ENCODE assay signal across 8 mouse cellular contexts in the genomic region with DNA sequence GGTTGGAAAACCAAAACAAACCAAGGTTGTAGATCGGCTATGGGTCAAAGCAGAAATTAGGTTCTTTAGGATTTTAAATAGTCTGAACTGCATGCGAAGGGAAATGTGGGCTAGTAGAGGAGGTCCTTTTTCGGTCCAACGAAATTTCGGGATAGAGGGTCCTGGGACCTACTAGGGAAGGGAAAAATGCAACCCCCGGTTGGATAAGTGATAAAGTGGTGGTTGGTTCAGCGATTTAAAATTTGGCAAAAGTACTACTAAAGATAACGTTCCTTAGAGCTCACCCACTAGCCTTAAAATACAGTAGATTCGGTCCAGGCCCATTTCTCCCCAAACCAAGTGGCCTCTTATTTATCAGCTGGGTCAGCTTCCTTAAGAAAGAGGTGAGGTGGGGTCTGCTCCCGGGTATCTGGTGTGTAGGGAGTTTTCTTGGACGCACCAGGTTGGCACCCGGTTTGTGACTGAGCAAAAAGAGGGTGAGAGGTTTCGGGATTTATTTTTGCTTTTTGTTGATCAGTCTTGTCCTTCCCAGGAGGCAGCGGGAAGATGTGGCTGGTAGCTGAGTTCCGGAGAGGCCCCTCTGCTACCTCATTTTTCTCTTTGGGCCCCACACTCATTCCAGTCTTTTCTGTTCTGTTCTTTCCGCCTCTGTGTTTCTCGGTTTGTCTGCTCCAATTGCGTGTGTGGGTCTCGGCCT. TPM values are rescaled to one million over a fixed set of nuclear protein-coding genes. Genes with fewer than 3 reads are reported as not detected.
DNase-seq lines count a peak whose midpoint lies in the region; ATAC-seq and TF ChIP-seq lines count a peak whose summit lies in the region.

No protein-coding gene starts in this region.

- no peaks in the 10 kb centered on the region for H3K9me3 ChIP-seq in heart, embryonic 13.5 days
- no peaks in the 10 kb centered on the region for H3K9me3 ChIP-seq in stomach, embryonic 14.5 days (ENCODE audit: control insufficient read depth, low read depth, low read length)
- H3K9me3 ChIP-seq in stomach, postnatal 0 days (ENCODE audit: control insufficient read depth, low read length): no peaks in the 10 kb centered on the region
- no peaks in the 10 kb centered on the region for H3K9me3 ChIP-seq in limb, embryonic 13.5 days

- H3K9ac ChIP-seq in heart, embryonic 13.5 days: no peak overlapping the region
- no peak overlapping the region for H3K9ac ChIP-seq in stomach, embryonic 14.5 days (replicated peaks; ENCODE audit: low read depth, low read length)
- no peak overlapping the region for H3K9ac ChIP-seq in stomach, postnatal 0 days (ENCODE audit: low read length)
- peak overlapping the region; percentile 73 for H3K9ac ChIP-seq in limb, embryonic 13.5 days

- H3K27me3 ChIP-seq in heart, embryonic 13.5 days (replicated peaks): peaks cover 100% of the 10 kb centered on the region
- peaks cover 88% of the 10 kb centered on the region for H3K27me3 ChIP-seq in stomach, embryonic 14.5 days (ENCODE audit: control insufficient read depth, insufficient read depth, low read length)
- peaks cover 46% of the 10 kb centered on the region for H3K27me3 ChIP-seq in stomach, postnatal 0 days (ENCODE audit: control insufficient read depth, insufficient read depth, low read length)
- peaks cover 81% of the 10 kb centered on the region for H3K27me3 ChIP-seq in limb, embryonic 13.5 days

- peaks cover 29% of the 10 kb centered on the region for H3K4me1 ChIP-seq in heart, embryonic 13.5 days
- H3K4me1 ChIP-seq in stomach, embryonic 14.5 days (ENCODE audit: control insufficient read depth, insufficient read depth, low read length): peaks cover 16% of the 10 kb centered on the region; the same call in 1 of the 2 replicates
- peaks cover 5% of the 10 kb centered on the region; the same call in 1 of the 2 replicates for H3K4me1 ChIP-seq in stomach, postnatal 0 days (replicated peaks; ENCODE audit: control insufficient read depth, insufficient read depth)
- peaks cover 68% of the 10 kb centered on the region for H3K4me1 ChIP-seq in limb, embryonic 13.5 days

- TF ChIP-seq EP300 in stomach, postnatal 0 days (optimal IDR thresholded peaks at IDR 0.05): no peak

- H3K4me2 ChIP-seq in heart, embryonic 13.5 days: peak overlapping the region; percentile 61
- H3K4me2 ChIP-seq in stomach, embryonic 14.5 days (replicated peaks; ENCODE audit: low read depth, low read length): 0 out of 2 replicates have a peak overlapping the region, but pooled peaks have one; percentile 4
- H3K4me2 ChIP-seq in stomach, postnatal 0 days (replicated peaks; ENCODE audit: low read depth): no peak overlapping the region
- H3K4me2 ChIP-seq in limb, embryonic 13.5 days (replicated peaks): peak overlapping the region; percentile 82

- TF ChIP-seq CTCF in stomach, postnatal 0 days (IDR thresholded peaks at IDR 0.05; ENCODE audit: low read depth): no peak

- H3K4me3 ChIP-seq in heart, embryonic 13.5 days: peak overlapping the region; percentile 35
- H3K4me3 ChIP-seq in stomach, embryonic 14.5 days (ENCODE audit: low read depth, low read length): no peak overlapping the region
- no peak overlapping the region for H3K4me3 ChIP-seq in stomach, postnatal 0 days (ENCODE audit: low read depth, low read length)
- peak overlapping the region; percentile 70 for H3K4me3 ChIP-seq in limb, embryonic 13.5 days

- DNase-seq in heart, adult 18-20 months: no peak
- DNase-seq in stomach, postnatal 0 days (ENCODE audit: low spot score): no peak
- DNase-seq in right cerebral cortex, adult 18-20 months: no peak
- DNase-seq in frontal cortex, postnatal 25 days (ENCODE audit: low spot score in 2 of 2): no peak

- H3K36me3 ChIP-seq in heart, embryonic 13.5 days: no peaks in the 10 kb centered on the region
- no peaks in the 10 kb centered on the region for H3K36me3 ChIP-seq in stomach, embryonic 14.5 days (ENCODE audit: control insufficient read depth, insufficient read depth, low read length)
- H3K36me3 ChIP-seq in stomach, postnatal 0 days (ENCODE audit: control insufficient read depth, insufficient read depth, low read length): no peaks in the 10 kb centered on the region
- H3K36me3 ChIP-seq in limb, embryonic 13.5 days: peaks cover 9% of the 10 kb centered on the region

- no peak for ATAC-seq in heart, embryonic 13.5 days (ENCODE audit: extremely low read depth, insufficient number of reproducible peaks, low FRiP score, low TSS enrichment)
- ATAC-seq in stomach, embryonic 14.5 days (ENCODE audit: insufficient number of reproducible peaks, insufficient read depth, low FRiP score, low read depth): no peak
- no peak for ATAC-seq in stomach, postnatal 0 days (ENCODE audit: low FRiP score, low TSS enrichment)
- no peak for ATAC-seq in limb, embryonic 13.5 days (ENCODE audit: low FRiP score, low read depth)
- no peak for ATAC-seq in frontal cortex, adult (ENCODE audit: low TSS enrichment)

- no peak overlapping the region for H3K27ac ChIP-seq in heart, embryonic 13.5 days (replicated peaks)
- no peak overlapping the region for H3K27ac ChIP-seq in stomach, embryonic 14.5 days (ENCODE audit: low read length)
- H3K27ac ChIP-seq in stomach, postnatal 0 days (replicated peaks): no peak overlapping the region
- peak overlapping the region; percentile 44; the same call in 1 of the 2 replicates for H3K27ac ChIP-seq in limb, embryonic 13.5 days

- WGBS in heart, embryonic 13.5 days: 1% methylated on average over 19 of the region's 19 CpGs
- WGBS in stomach, embryonic 14.5 days: 3% methylated on average over 19 of the region's 19 CpGs
- WGBS in stomach, postnatal 0 days: 4% methylated on average over 19 of the region's 19 CpGs
- WGBS in limb, embryonic 13.5 days: 8% methylated on average over 19 of the region's 19 CpGs

RNA-seq across cellular contexts. Expression of a gene that starts 16.8 kb away (rescaled TPM):
- polyA plus RNA-seq in heart, embryonic 13.5 days (2015; fragmentation: Nextera tagmentation; extraction: Ambion mirVana): 0.40 and 0.62 TPM in 2 replicates
- total RNA-seq in heart, adult 18-20 months (2021): not detected
- not detected in 2 replicates for polyA plus RNA-seq in stomach, embryonic 14.5 days (2014; fragmentation: Nextera tagmentation; extraction: Ambion mirVana)
- not detected in 2 replicates for polyA plus RNA-seq in stomach, postnatal 0 days (2015; fragmentation: Nextera tagmentation; extraction: Ambion mirVana)
- 15.4 and 17.4 TPM in 2 replicates for polyA plus RNA-seq in limb, embryonic 13.5 days (2015; fragmentation: Nextera tagmentation; extraction: Ambion mirVana)

Comparison
In these comparisons a context has a peak if more than half of its experiments do, and no peak if none do; other contexts are left out.
1. H3K4me3 ChIP-seq: peak in heart, embryonic 13.5 days (single experiment) and limb, embryonic 13.5 days (single experiment); none in stomach, embryonic 14.5 days (single experiment) and stomach, postnatal 0 days (single experiment).
2. RNA of a gene that starts 16.8 kb away (polyA plus RNA-seq): 15.4 to 17.4 TPM in limb, embryonic 13.5 days; 0.40 to 0.62 TPM in heart, embryonic 13.5 days, not detected in stomach, postnatal 0 days and not detected in stomach, embryonic 14.5 days; every median in the first group is over 10 times any median in the second.